Mouse (Mus musculus) megakaryocyte, embryonic 14.5 days (primary cell): ENCODE data around the gene 4933406M09Rik.

Experiments
- FLI1 ChIP-seq: IDR thresholded peaks from 2 replicates; pipeline ENCODE4 v1.6.1; 2012; ENCODE audit warnings: low read length, inconsistent platforms, mixed read lengths
- GATA1 ChIP-seq: IDR thresholded peaks from 3 replicates; pipeline ENCODE4 v1.6.1; 2012; ENCODE audit warnings: mixed read lengths, low read length, inconsistent platforms, borderline replicate concordance

- TF ChIP-seq FLI1 (no peak), GATA1 (no peak)
These were observed 22.3 kb downstream of the 4933406M09Rik start for GRCm38 (mm10) chr1:134408080-134408479.
